Mouse (Mus musculus): ENCODE data around the gene Olfr1427.
"Not testable (repeated sequence)": the region's sequence is repeated elsewhere in the genome, so short reads cannot be mapped to it uniquely, and the experiment has no call there.

DNA sequence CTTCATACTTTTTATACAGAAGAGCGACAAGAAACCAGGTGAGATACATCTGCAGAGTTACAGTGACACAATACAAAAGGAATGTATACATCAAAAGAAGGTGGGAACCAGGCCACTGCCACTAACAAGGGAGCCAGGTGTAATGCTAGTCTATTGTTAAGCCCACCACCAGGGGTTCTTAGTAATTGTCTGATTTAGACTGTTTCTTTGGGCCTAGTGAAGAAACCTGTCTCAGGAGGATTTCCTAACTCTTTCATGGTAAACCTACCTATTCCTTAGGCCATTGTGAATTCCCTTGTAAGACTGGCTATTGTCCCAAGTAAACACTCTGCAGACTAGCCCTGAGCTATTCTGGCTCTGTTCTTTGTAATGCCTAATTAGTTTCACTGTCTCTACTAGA lies 33.6 kb downstream of the Olfr1427 start:
- not testable (repeated sequence) for TF ChIP-seq CTCF (conservative IDR thresholded peaks at IDR 0.05 in 1 of 2, IDR thresholded peaks at IDR 0.05 in 1 of 2; ENCODE audit: low read depth in 2 of 2, low read length in 2 of 2); POLR2A (IDR thresholded peaks at IDR 0.05; ENCODE audit: low read depth, low read length); ZKSCAN1 (IDR thresholded peaks at IDR 0.05; ENCODE audit: borderline replicate concordance, low read depth, low read length); CHD1 (IDR thresholded peaks at IDR 0.05; ENCODE audit: low read depth, low read length); MAFK (IDR thresholded peaks at IDR 0.05; ENCODE audit: insufficient replicate concordance, low read length); USF1 (IDR thresholded peaks at IDR 0.05; ENCODE audit: low read depth, low read length); EP300 (IDR thresholded peaks at IDR 0.05; ENCODE audit: low read length); JUND (conservative IDR thresholded peaks at IDR 0.05; ENCODE audit: low read depth, low read length)

All from CH12.LX (cell line).